Mouse (Mus musculus): ENCODE measurements at regions not wholly inside any gene's neighbourhood (a gene's known extent, or its start where the extent isn't known, plus 50 kb on each side); places are given as distances from the start of the nearest gene placed in this dataset.

GRCm38 (mm10) chr3:47866061-47866460 lies 1418.0 kb upstream of the Pabpc4l start:
- Histone ChIP-seq H3K27me3 (no peaks in the 10 kb centered on the region), H3K27ac (no peak overlapping the region), H3K9ac (no peak overlapping the region), H3K4me2 (no peak overlapping the region), H3K4me3 (no peak overlapping the region), H3K36me3 (ENCODE audit: poor library complexity, severe bottlenecking) (no peaks in the 10 kb centered on the region), H3K9me3 (replicated peaks) (no peaks in the 10 kb centered on the region), H3K4me1 (no peaks in the 10 kb centered on the region)
- WGBS: 80% methylated on average over 1 of the region's 1 CpGs
- no peak for ATAC-seq

GRCm38 (mm10) chr3:47863591-47863990 lies 1415.6 kb upstream of the Pabpc4l start:
- WGBS: 75% methylated on average over 1 of the region's 1 CpGs
- peak; percentile 89 for ATAC-seq
- H3K4me3 ChIP-seq: no peak overlapping the region
- H3K4me1 ChIP-seq: no peaks in the 10 kb centered on the region
- H3K27me3 ChIP-seq: no peaks in the 10 kb centered on the region
- no peaks in the 10 kb centered on the region for H3K36me3 ChIP-seq (ENCODE audit: poor library complexity, severe bottlenecking)
- no peaks in the 10 kb centered on the region for H3K9me3 ChIP-seq (replicated peaks)
- H3K4me2 ChIP-seq: no peak overlapping the region
- H3K9ac ChIP-seq: no peak overlapping the region
- no peak overlapping the region for H3K27ac ChIP-seq

GRCm38 (mm10) chr3:47845613-47846012 lies 1397.6 kb upstream of the Pabpc4l start:
- Histone ChIP-seq H3K4me2 (no peak overlapping the region), H3K9ac (no peak overlapping the region), H3K4me3 (no peak overlapping the region), H3K36me3 (ENCODE audit: poor library complexity, severe bottlenecking) (no peaks in the 10 kb centered on the region), H3K4me1 (no peaks in the 10 kb centered on the region), H3K9me3 (replicated peaks) (no peaks in the 10 kb centered on the region), H3K27me3 (no peaks in the 10 kb centered on the region), H3K27ac (no peak overlapping the region)
- ATAC-seq: no peak; the same call in 1 of the 2 replicates

- no peak for ATAC-seq
- Histone ChIP-seq H3K9ac (no peak overlapping the region), H3K9me3 (replicated peaks) (no peaks in the 10 kb centered on the region), H3K4me2 (no peak overlapping the region), H3K4me3 (no peak overlapping the region), H3K27ac (no peak overlapping the region), H3K4me1 (no peaks in the 10 kb centered on the region), H3K27me3 (no peaks in the 10 kb centered on the region), H3K36me3 (ENCODE audit: poor library complexity, severe bottlenecking) (no peaks in the 10 kb centered on the region)
- WGBS: 72% methylated on average over 3 of the region's 3 CpGs
Measured at GRCm38 (mm10) chr3:47836541-47837240, 1388.7 kb upstream of the Pabpc4l start.

GRCm38 (mm10) chr3:47818361-47818760 lies 1370.3 kb upstream of the Pabpc4l start:
- no peak overlapping the region for H3K4me3 ChIP-seq
- H3K27me3 ChIP-seq: no peaks in the 10 kb centered on the region
- 87% methylated on average over 5 of the region's 5 CpGs for WGBS
- H3K4me2 ChIP-seq: no peak overlapping the region
- peaks cover 7% of the 10 kb centered on the region for H3K9me3 ChIP-seq (replicated peaks)
- H3K27ac ChIP-seq: no peak overlapping the region
- ATAC-seq: no peak
- no peaks in the 10 kb centered on the region for H3K4me1 ChIP-seq
- no peak overlapping the region for H3K9ac ChIP-seq
- no peaks in the 10 kb centered on the region for H3K36me3 ChIP-seq (ENCODE audit: poor library complexity, severe bottlenecking)

- peak; percentile 48; the same call in 1 of the 2 replicates for ATAC-seq
- WGBS: 65% methylated on average over 4 of the region's 4 CpGs
- Histone ChIP-seq H3K9me3 (replicated peaks) (peaks cover 7% of the 10 kb centered on the region), H3K9ac (no peak overlapping the region), H3K4me3 (no peak overlapping the region), H3K4me1 (no peaks in the 10 kb centered on the region), H3K4me2 (no peak overlapping the region), H3K36me3 (ENCODE audit: poor library complexity, severe bottlenecking) (no peaks in the 10 kb centered on the region), H3K27ac (no peak overlapping the region), H3K27me3 (no peaks in the 10 kb centered on the region)
Measured at GRCm38 (mm10) chr3:47817564-47817963, 1369.5 kb upstream of the Pabpc4l start.

Data from forebrain, embryonic 13.5 days (tissue).